8 mouse cellular contexts compared by ENCODE assay signal in genomic region chr6:23838401-23839008, GRCm38 (mm10). TPM values are rescaled to one million over a fixed set of nuclear protein-coding genes. Genes with fewer than 3 reads are reported as not detected.
DNase-seq lines count a peak whose midpoint lies in the region; ATAC-seq lines count a peak whose summit lies in the region.

No protein-coding gene starts in this region.

- H3K27me3 ChIP-seq in heart, embryonic 16.5 days (ENCODE audit: control insufficient read depth, insufficient read depth, low read length): peaks cover 22% of the 10 kb centered on the region
- peaks cover 44% of the 10 kb centered on the region for H3K27me3 ChIP-seq in midbrain, embryonic 13.5 days

- peak overlapping the region; percentile 94 for H3K4me2 ChIP-seq in heart, embryonic 16.5 days (ENCODE audit: low read depth, low read length)
- H3K4me2 ChIP-seq in midbrain, embryonic 13.5 days (replicated peaks): peak overlapping the region; percentile 96

- no peaks in the 10 kb centered on the region for H3K36me3 ChIP-seq in heart, embryonic 16.5 days (ENCODE audit: control insufficient read depth, insufficient read depth)
- H3K36me3 ChIP-seq in midbrain, embryonic 13.5 days: no peaks in the 10 kb centered on the region

- 3% methylated on average over 33 of the region's 35 CpGs for WGBS in heart, embryonic 16.5 days
- 1% methylated on average over 35 of the region's 35 CpGs for WGBS in midbrain, embryonic 13.5 days

- peak; percentile 3 to 7 for DNase-seq in adrenal gland, postnatal 4 days (ENCODE audit: low spot score in 2 of 2)
- DNase-seq in adrenal gland, adult 8-10 months: no peak
- peak; percentile 11 for DNase-seq in urinary bladder, postnatal 14 days (ENCODE audit: low spot score)
- no peak for DNase-seq in urinary bladder, postnatal 10 days (ENCODE audit: low spot score)
- peak; percentile 62 to 65 for DNase-seq in kidney, postnatal 36 days
- no peak for DNase-seq in adipocyte (ENCODE audit: low spot score)

- peaks cover 4% of the 10 kb centered on the region; the same call in 1 of the 2 replicates for H3K4me1 ChIP-seq in heart, embryonic 16.5 days (ENCODE audit: control insufficient read depth, insufficient read depth, low read length)
- H3K4me1 ChIP-seq in midbrain, embryonic 13.5 days (replicated peaks): peaks cover 15% of the 10 kb centered on the region

- no peaks in the 10 kb centered on the region for H3K9me3 ChIP-seq in heart, embryonic 16.5 days (replicated peaks; ENCODE audit: control insufficient read depth, low read length)
- no peaks in the 10 kb centered on the region for H3K9me3 ChIP-seq in midbrain, embryonic 13.5 days

- no peak overlapping the region for H3K27ac ChIP-seq in heart, embryonic 16.5 days (ENCODE audit: low read length)
- H3K27ac ChIP-seq in midbrain, embryonic 13.5 days: no peak overlapping the region

- peak overlapping the region; percentile 74 for H3K9ac ChIP-seq in heart, embryonic 16.5 days (ENCODE audit: low read length)
- peak overlapping the region; percentile 66 for H3K9ac ChIP-seq in midbrain, embryonic 13.5 days (replicated peaks)

- H3K4me3 ChIP-seq in heart, embryonic 16.5 days (ENCODE audit: low read length): peak overlapping the region; percentile 85
- H3K4me3 ChIP-seq in midbrain, embryonic 13.5 days (replicated peaks): peak overlapping the region; percentile 61

- no peak for ATAC-seq in heart, embryonic 16.5 days (replicated peaks; ENCODE audit: extremely low read depth, insufficient read depth, low FRiP score)
- ATAC-seq in midbrain, embryonic 13.5 days: peak; percentile 65

RNA-seq across cellular contexts. Expression of gene Cadps2, which starts 0.7 kb away (rescaled TPM):
- total RNA-seq in adrenal gland, postnatal 4 days (2021): 1 to 10 TPM; 7.7 to 9.1 TPM
- total RNA-seq in adrenal gland, adult 8-10 months (2022): 10 to 100 TPM in 2 of 4 experiments, 1 to 10 TPM in 2; 1.6 to 11.2 (median 6.4) TPM
- 1.1 and 1.3 TPM in 2 replicates for polyA plus RNA-seq in heart, embryonic 16.5 days (2015; fragmentation: Nextera tagmentation; extraction: Ambion mirVana)
- 3.4 and 4.7 TPM in 2 replicates for polyA plus RNA-seq in midbrain, embryonic 13.5 days (2015; fragmentation: Nextera tagmentation; extraction: Ambion mirVana)

Comparison
In these comparisons a context has a peak if more than half of its experiments do, and no peak if none do; other contexts are left out.
1. DNase-seq: peak in adrenal gland, postnatal 4 days (2 of 2), urinary bladder, postnatal 14 days (single experiment) and kidney, postnatal 36 days (2 of 2); none in adrenal gland, adult 8-10 months (single experiment), urinary bladder, postnatal 10 days (single experiment) and adipocyte (single experiment).